Mouse (Mus musculus) cerebellum, adult 2 months (tissue): ENCODE results near the gene Fbxo21. TPM values are rescaled to one million over a fixed set of nuclear protein-coding genes. Genes with fewer than 3 reads are reported as not detected.

ENCODE experiments used
- DNase-seq, 2 experiments: peaks; one replicate each; pipeline ENCODE4 v3.0.0; 2021
- H3K27ac ChIP-seq: fragments of 200-500 bp; 2 replicates; pipeline ENCODE4 v1.5.1; 2012; ENCODE audit warnings: low read length, control low read depth, inconsistent platforms; ENCODE audit not compliant: insufficient read depth
- H3K27me3 ChIP-seq: fragments of 200-500 bp; 2 replicates; pipeline ENCODE4 v1.6.1; 2012; ENCODE audit warnings: inconsistent platforms, mild to moderate bottlenecking, low read length, moderate library complexity; ENCODE audit not compliant: control insufficient read depth, insufficient read depth
- H3K4me1 ChIP-seq: fragments of 200-500 bp; 2 replicates; pipeline ENCODE4 v1.6.1; 2011; ENCODE audit warnings: low read length; ENCODE audit not compliant: control insufficient read depth, insufficient read depth
- H3K4me3 ChIP-seq: fragments of 200-500 bp; replicated peaks from 2 replicates; pipeline ENCODE3; 2011; ENCODE audit warnings: mild to moderate bottlenecking, low read depth, low read length, control low read depth; ENCODE audit not compliant: insufficient read depth
- CTCF ChIP-seq: fragments of 200-500 bp; IDR thresholded peaks from 2 replicates; pipeline ENCODE4 v1.5.1; 2011; ENCODE audit warnings: low read depth, mild to moderate bottlenecking, control low read depth, low read length, moderate library complexity, borderline replicate concordance; ENCODE audit not compliant: insufficient read depth
- POLR2A ChIP-seq: fragments of 200-500 bp; IDR thresholded peaks from 2 replicates; pipeline ENCODE4 v1.6.1; 2011; ENCODE audit warnings: low read length, control low read depth, borderline replicate concordance; ENCODE audit not compliant: insufficient read depth
- WGBS: fragments of 180-500 bp; shearing (Covaris S2); methylation state at CpG from one replicate; pipeline ENCODE4 v1.1.7; 2018; 5-methylcytosine and 5-hydroxymethylcytosine counted together
- polyA plus RNA-seq: library from polyadenylated mRNA; depleted of rRNA; stranded (reverse); fragments of >200 nt; gene quantifications from 2 replicates; pipeline ENCODE4 v1.2.3, GENCODE M21; 2012

Gene Fbxo21
- polyA plus RNA-seq, 1 experiment: 114 TPM

DNA sequence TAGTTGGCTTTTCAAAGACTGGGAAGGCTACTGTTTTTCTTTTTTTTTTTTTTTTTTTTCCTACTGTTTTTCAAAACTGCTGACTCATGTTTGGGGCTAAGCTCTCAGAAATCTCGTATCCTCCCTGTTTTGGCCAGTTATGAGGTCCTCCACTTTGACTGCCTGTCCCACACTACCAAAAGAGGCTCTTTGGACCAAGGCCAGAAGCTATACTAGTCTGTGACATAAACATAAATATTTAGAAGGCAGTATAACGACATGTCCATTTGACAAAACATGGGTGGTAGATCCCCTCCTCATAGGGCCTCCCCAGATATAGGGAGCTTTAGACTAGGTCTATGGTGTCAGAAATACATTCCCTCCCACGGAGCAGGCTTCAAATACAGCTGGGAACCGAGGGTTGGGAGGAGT lies 8.9 kb upstream of the Fbxo21 start:
- no peaks in the 10 kb centered on the region for H3K27me3 ChIP-seq
- H3K4me1 ChIP-seq: peaks cover 11% of the 10 kb centered on the region
- no peak overlapping the region for H3K4me3 ChIP-seq
- WGBS: 61% methylated on average over 4 of the region's 4 CpGs
- no peak overlapping the region for H3K27ac ChIP-seq
- no peak for TF ChIP-seq CTCF
- TF ChIP-seq POLR2A: no peak
- DNase-seq: no peak

DNA sequence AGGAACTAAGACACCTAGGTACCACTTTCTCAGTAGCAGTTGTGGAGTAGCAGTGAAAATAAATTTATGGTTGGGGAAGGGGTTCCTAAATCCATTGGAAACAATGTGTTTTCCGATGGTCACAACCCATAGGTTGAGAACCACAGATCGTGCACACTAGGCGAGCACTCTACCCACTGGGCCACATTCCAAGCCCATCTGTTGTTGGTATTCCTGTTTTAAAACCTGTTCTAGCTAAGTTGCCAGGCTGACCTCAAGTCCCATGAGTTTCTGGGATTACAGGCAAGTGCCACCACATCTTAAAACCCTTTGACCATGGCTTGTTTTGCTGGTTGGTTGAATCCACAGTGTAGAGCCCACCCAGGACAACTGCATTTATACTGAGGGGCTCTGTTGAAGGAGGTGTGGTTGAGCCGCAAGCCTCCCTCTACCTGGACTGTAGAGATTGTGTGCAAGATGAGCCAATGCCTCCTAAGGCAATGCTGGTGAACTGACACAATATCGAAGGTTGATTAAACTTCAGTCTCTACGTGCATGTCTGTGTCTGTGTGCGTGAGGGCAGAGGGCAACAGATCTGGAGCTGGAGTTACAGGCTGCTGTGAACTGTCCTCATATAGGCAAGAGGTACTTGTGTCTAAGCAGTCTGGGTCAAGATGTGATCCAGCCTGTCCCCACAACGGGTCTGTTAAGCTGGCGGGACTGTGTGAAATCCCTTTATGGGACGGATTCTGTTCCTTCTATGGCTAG lies 6.7 kb upstream of the Fbxo21 start:
- Histone ChIP-seq H3K4me3 (no peak overlapping the region), H3K27ac (peak overlapping the region; percentile 19; the same call in 1 of the 2 replicates), H3K27me3 (no peaks in the 10 kb centered on the region), H3K4me1 (peaks cover 11% of the 10 kb centered on the region)
- TF ChIP-seq POLR2A (no peak), CTCF (no peak)
- DNase-seq: peak; percentile 70 to 84
- WGBS: 57% methylated on average over 10 of the region's 10 CpGs

DNA sequence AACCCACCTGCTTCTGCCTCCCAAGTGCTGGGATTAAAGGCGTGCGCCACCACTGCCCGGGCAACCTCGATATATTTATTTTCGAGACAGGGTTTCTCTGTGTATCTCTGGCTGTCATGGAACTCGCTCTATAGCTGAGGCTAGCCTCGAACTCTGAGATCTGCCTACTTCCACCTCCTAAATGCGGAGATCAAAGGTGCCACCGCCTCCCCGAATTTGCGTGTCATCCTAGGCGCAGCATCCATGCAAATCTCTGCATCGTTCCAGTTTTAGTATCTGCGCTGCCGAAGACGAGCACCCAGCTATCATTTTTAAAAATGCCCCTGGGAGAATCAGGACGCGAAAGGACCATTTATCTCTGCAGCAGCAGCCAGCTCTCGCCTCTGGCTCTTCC lies 270 bp upstream of the Fbxo21 start:
- Histone ChIP-seq H3K27me3 (no peaks in the 10 kb centered on the region), H3K4me3 (peak overlapping the region; percentile 88), H3K27ac (no peak overlapping the region), H3K4me1 (peaks cover 3% of the 10 kb centered on the region; the same call in 1 of the 2 replicates)
- no peak for TF ChIP-seq CTCF
- TF ChIP-seq POLR2A: no peak
- DNase-seq: no peak
- 21% methylated on average over 19 of the region's 19 CpGs for WGBS

DNA sequence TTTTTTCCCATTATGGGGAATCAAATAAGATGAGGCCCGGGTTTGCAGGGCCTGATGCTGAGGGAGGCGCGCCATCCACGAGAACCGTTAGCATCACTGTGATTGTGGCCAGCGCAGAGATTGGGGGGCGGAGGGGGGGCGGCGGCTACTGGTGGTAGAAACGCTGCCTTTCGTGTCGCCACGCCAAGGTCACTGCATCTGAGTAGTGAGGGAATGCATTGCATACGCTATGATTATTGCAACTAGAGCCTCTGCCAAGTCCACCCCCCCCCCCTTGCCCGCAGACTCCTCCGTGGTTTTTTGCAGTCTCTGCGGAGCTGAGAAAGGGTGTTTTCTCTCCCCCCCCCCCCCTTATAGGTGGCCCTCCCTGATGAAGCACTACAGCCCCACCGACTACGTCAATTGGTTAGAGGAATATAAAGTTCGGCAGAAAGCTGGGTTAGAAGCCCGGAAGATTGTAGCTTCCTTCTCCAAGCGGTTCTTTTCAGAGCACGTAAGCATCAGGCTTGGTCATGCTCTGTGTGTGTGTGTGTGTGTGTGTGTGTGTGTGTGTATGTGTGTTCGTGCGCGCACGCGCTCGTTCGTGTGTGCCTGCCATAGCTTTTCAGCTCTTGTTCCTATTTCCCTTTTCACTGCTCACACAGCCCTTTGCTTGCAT lies 1.1 kb downstream of the Fbxo21 start:
- TF ChIP-seq POLR2A: no peak
- no peak for TF ChIP-seq CTCF

DNA sequence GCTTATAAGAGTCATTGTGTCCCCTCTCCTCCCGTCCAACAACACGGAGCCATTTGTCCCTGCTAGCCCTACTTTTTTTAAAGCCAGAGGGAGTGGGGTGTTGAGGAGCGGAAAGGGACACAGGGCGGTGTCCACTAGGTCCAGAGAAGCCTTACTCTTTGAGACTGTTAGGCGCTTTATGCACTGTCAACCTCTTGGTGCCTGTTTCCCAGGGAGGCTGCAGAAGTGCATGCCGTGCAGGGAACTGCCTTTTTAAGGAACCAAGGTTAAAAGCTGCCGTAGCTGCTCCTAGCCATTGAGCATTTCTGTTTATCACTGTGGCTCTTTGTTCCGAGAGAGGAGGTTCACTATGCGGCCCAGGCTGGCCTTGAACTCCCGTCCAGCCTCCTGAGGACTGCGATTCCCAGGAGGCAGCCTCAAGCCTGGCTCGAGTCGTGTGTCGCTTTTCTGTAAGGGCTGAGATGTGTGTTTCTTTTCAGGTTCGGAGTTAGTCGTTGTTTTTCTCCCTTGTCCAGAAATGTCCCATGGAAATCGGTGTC lies 1.7 kb downstream of the Fbxo21 start:
- Histone ChIP-seq H3K27ac (no peak overlapping the region), H3K4me3 (peak overlapping the region; percentile 88), H3K4me1 (peaks cover 6% of the 10 kb centered on the region; the same call in 1 of the 2 replicates), H3K27me3 (no peaks in the 10 kb centered on the region)
- DNase-seq: no peak
- WGBS: 21% methylated on average over 17 of the region's 17 CpGs
- TF ChIP-seq POLR2A (no peak), CTCF (no peak)

More for the DNA sequence above, 1.1 kb downstream of the Fbxo21 start:
- H3K27ac ChIP-seq: peak overlapping the region; percentile 75; the same call in 1 of the 2 replicates
- H3K4me1 ChIP-seq: peaks cover 3% of the 10 kb centered on the region; the same call in 1 of the 2 replicates
- no peaks in the 10 kb centered on the region for H3K27me3 ChIP-seq
- 2% methylated on average over 30 of the region's 30 CpGs for WGBS
- DNase-seq: peak; percentile 58 to 64
- H3K4me3 ChIP-seq: peak overlapping the region; percentile 88

DNA sequence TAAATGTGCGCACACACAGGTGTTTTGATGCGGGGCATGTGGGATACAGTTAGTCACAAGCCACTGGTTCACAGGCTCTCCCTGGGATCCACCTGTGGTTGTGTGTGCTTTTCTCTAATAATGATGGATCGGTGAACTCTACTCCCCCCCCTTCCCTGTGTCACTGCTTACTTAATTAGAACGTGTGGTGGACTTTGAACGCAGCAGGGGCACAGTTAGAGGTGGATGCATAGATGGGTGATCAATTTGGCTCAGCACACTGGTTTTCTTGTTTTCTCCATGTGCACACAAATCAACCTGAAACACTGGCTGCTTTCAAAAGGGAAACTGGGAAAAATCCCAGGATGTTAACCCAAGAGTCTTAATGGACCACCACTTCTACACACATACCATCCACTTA lies 2.6 kb downstream of the Fbxo21 start:
- Histone ChIP-seq H3K4me1 (peaks cover 10% of the 10 kb centered on the region; the same call in 1 of the 2 replicates), H3K4me3 (peak overlapping the region; percentile 16), H3K27me3 (no peaks in the 10 kb centered on the region), H3K27ac (no peak overlapping the region)
- WGBS: 26% methylated on average over 5 of the region's 5 CpGs
- DNase-seq: no peak
- TF ChIP-seq POLR2A (no peak), CTCF (no peak)

DNA sequence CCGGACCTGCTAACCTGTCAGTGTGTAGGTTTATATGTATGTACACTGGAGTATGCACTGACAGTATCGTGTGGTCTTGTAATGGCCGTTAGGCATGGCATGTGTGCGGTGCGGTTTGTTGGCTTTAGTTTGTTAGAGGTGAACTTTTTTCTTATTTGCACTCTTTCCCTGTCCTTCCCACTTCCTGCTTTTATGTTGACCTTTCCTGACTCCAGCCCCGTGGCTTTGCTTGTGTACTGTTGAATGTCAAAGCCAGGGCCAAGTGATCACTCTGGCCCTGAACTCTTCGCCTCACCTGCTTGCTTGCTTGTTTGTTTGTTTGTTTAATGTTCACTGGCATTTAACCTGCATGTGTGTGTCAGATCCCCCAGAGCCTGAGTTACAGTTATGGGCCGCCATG lies 4.4 kb downstream of the Fbxo21 start:
- 84% methylated on average over 8 of the region's 8 CpGs for WGBS
- no peak for TF ChIP-seq CTCF
- TF ChIP-seq POLR2A: no peak
- H3K27ac ChIP-seq: no peak overlapping the region
- peaks cover 20% of the 10 kb centered on the region for H3K4me1 ChIP-seq
- no peak for DNase-seq
- no peak overlapping the region for H3K4me3 ChIP-seq
- no peaks in the 10 kb centered on the region for H3K27me3 ChIP-seq

DNA sequence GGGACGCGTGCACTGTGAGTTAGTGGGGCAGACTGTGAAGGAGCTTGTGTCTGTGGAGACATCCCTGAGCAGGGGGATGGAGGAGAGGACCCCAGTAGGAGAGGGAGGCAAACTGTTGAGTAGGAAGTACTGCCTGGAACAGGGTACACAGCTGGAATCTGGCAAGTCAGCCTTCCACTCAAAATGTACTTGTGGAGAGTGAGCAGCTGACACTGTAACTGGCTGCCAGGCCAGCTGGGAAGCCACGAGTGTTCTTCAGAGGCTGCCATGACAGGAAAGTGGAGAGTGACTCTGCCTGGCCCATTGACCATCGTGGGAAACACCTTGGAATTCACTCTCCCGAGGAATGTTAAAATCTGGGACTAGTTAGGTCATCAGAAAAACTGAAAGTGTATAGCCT lies 5.4 kb downstream of the Fbxo21 start:
- 53% methylated on average over 5 of the region's 5 CpGs for WGBS
- Histone ChIP-seq H3K27ac (no peak overlapping the region), H3K4me3 (no peak overlapping the region), H3K4me1 (peaks cover 20% of the 10 kb centered on the region), H3K27me3 (no peaks in the 10 kb centered on the region)
- TF ChIP-seq POLR2A (no peak), CTCF (no peak)
- no peak for DNase-seq
